Mouse (Mus musculus) brain, embryonic 14.5 days (tissue): ENCODE measurements around the gene Rab15.

ENCODE experiments used
- CTCF ChIP-seq: fragments of 200-500 bp; IDR thresholded peaks from 2 replicates; pipeline ENCODE4 v1.5.1; 2012; ENCODE audit warnings: inconsistent platforms, mild to moderate bottlenecking, moderate library complexity, borderline replicate concordance; ENCODE audit not compliant: insufficient read depth, insufficient read length; ENCODE audit errors: extremely low read depth
- POLR2A ChIP-seq: fragments of 200-500 bp; IDR thresholded peaks from 2 replicates; pipeline ENCODE4 v1.6.1; 2012; ENCODE audit warnings: mild to moderate bottlenecking, inconsistent platforms, borderline replicate concordance; ENCODE audit not compliant: poor library complexity, insufficient read depth, insufficient read length, severe bottlenecking; ENCODE audit errors: extremely low read depth

DNA sequence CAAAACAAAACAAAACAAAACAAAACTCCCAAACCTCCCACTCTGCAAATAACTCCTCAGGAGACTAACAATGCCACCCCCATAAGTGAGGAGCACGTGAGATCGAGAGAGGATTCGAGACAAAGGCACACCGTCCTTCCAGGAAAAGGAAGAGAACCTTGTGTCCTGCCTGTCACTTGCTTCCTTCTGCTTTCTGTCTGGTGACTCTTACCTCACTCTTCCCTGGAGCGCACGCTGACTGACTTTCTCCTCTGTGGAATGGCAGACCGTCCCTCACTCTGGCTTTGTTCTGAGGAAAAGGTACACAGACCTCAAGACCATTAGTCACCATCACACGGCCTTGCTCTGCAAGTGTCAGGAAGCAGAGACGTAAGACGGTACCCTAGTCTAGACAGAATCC lies 9.2 kb downstream of the Rab15 start:
- no peak for TF ChIP-seq CTCF
- no peak for TF ChIP-seq POLR2A
